Mouse (Mus musculus) cerebellum, adult 11-12 months (tissue): ENCODE data around the gene Prkca.

Experiments used
- DNase-seq: peaks from one replicate; pipeline ENCODE4 v3.0.0; 2022

The Prkca gene

DNA sequence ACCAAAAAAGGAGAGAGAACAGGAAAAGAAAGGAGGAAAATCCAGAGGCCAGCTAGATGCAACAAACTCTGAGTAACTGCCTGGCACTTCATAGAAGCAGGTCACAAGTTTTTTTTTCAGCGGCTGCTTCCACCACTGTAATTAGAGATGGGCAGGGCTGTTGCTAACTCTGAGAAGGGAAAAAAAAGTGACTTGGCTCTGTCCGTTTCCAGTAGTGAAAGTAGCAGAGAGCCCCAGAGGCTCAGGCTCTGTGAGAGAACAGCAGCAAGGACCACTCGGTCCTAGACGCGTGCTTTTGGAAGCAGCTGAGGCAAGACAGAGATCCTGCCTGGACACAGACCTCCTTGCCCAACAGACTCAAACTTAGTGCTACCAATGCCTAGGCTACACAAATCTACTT, 7.3 kb downstream of the Prkca start:
- DNase-seq: no peak

DNA sequence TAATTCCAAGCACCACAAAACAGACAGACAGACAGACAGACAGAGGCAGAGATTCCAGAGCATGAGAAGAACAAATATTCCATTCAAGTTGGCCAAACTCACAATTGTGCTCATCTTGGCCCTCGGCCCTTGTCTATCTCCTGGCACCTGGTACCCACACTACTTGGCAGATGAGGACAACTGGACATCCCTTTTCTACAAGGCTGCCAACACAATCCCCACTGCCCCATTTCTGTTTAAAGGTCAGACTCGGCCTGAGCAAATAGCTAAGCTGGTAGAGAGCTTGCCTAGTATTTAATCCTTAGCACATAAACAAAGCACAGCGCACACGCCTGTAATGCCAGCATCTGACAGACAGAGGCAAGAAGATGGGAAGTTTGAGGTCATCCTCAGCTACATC, 8.2 kb downstream of the Prkca start:
- no peak for DNase-seq

DNA sequence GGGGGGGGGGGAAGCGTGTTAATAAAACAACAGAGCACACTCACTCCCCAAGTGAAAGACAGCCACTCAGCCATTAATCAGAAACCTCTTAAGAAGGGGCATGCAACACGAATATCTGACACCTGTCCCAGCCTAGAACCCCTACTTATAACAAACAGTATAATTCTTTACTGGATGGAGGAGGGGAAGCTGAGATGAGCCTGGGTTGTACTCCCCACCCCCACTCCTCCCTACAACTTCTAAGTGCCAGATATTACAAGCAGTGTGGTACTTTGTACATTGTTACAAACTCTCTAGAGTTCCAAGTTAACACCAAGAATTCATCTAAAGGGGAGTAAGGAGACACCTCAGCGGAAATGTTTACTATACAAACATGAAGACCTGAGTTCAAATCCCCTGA, 9.1 kb downstream of the Prkca start:
- no peak for DNase-seq

DNA sequence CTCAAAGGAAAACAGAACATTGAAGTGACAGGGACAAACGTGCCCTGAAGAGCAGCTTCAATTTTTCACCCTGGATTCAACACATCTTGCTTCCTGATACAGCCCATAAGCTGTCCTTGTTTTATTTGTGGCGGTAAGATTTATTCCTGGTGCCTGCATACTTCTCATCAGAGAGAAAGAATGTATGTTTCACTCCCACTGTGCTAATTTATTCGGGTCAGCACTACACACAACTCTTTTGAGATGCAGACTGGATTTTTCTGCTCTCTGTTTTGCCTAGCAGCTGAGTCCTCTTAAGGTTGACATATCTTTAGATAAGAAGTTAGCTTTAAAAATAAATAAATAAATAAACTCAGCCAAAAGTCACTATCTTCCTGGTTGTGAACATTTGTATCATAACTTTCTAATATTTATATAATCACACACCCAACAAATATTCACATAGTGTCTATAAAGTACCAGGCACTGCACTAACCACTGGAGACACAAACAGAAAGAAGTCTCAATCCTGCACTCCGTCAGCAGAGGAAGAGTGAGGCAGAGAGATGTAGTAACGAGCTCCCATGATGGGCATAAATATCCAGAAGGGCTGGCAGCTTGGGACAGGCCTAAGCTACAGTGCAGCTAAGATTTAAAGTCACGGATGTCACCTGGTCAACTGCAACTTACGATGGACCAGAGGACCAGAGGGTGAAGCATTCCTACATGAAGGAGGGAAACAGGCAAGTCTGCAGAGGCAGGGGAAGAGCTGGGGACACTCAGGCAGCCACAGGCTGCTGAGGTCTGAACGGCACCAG, 9.9 kb downstream of the Prkca start:
- no peak for DNase-seq

DNA sequence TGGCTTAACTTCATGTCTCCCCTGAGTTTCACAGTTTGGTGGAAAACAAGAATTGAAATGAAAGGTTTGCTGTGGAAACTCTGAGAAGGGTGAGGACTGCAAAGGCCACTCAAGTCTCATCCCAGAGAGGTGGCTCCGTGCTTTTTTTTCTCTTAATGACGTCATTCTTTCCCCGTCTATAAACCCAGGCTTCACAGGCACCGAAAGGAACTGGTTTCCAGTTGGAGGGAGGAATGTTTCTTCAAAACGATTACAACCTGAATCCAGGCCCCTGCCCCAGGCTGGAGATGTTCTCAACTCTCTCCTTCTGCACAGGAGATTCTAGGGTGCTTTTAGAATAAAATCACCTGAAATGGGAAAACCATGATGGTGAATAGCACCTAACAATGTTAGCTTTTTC, 10.7 kb downstream of the Prkca start:
- no peak for DNase-seq

DNA sequence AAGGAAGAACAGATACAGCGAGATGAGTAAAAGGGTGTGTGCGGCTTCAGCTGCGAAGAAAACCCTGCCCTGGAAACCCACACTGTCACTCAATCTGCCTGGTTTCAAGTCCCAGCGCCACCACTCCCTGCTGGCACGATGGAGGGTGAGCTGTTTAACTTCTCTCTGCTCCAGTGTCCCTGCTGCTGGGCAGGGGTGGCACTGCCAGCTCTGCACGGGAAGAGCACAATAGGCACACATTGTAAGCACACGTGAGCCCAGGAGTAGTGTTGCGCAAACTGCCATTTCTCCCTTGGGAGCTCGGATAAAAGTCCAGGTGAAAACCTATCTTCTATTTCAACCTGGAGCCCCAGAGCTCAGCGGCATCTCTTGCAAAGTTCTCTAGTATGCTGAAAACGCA, 12.9 kb downstream of the Prkca start:
- no peak for DNase-seq

DNA sequence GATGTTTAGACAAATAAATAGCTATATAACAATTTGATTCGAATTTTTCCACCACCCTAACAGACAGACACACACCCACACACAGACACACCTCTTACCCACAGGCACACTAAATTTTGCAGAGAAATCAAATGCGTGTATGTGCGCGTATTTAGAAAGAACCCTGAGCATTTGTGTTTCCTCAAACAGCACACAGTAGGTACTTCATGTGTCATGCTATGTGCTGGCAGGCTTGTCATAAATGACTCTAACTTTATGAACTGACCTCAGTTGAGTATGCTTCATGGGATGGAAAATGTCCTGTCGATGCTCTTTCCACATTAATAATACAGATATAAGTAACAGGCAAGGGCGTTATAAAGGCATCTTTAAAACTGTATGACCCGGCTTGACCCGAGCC, 17.8 kb downstream of the Prkca start:
- DNase-seq: no peak

DNA sequence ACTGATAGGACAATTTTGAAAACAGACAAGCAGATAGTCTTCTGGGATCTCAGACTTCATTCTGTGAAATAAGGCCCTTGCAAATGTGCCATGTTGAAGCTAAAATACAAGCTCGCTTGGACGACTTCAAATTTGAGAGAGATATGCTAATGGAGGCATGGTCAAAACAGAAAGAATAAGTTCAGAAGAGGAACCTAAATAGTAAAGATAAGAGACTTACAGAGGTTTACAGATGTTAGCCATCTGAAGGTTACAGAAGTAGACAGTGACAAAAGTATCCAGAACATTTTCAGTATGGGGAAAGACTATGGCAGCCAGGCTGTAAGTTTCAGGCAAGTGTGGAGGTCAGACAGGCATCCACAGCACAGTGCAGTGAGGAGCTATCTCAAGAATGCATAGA, 21.6 kb downstream of the Prkca start:
- DNase-seq: no peak

DNA sequence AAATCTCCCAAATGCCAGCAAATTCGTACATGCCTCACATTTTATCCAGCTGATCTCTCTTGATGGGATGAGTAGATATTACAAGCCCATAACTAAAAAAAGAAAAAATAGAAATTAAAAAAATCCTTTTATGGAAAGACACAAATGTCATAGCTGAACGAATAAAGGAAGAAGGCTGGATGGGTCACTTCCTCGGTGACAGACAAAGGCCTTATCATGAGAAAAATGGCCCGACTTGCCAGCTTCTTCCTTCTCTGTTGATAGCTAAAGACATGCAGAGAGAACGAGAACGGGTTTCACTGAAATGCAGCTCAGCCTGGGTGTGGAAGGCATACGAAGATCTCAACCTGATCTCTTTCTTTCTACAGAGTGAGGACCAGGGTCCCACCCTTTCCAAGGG, 23.2 kb downstream of the Prkca start:
- DNase-seq: no peak

DNA sequence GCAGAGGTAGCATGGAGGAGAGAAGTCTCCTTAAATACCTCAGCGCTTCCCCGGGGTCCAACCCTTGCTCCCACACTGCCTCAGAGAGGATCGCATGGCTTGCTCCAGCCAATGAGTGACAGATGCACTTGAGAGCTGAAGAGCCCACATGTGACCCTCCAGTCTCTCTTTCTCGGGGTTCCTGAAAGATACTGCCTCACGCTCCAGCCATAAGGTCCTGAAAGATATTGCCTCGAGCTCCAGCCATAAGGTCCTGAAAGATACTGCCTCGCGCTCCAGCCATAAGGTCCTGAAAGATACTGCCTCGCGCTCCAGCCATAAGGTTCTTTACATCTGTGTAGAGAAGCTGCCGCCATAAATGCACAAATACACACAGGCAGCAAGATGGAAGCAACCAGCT, 24.6 kb downstream of the Prkca start:
- DNase-seq: no peak

DNA sequence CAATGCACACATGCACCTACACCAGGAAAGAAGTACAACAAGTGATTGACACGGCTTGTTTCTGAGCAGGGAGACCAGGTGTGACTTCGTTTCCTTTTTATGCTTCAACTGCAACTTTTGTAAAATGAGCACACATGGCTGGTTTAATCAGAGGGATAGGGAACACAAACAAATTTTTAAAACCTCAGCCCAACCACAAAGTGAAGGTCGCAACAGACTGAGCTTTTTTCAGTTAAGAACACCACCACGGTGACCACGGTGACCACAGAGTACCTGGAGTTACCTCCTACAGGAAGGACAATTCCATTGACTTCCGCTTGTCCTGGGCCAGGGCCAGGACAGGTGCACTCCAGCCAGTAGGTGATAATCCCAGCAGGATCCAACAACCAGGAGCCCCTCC, 25.9 kb downstream of the Prkca start:
- no peak for DNase-seq

DNA sequence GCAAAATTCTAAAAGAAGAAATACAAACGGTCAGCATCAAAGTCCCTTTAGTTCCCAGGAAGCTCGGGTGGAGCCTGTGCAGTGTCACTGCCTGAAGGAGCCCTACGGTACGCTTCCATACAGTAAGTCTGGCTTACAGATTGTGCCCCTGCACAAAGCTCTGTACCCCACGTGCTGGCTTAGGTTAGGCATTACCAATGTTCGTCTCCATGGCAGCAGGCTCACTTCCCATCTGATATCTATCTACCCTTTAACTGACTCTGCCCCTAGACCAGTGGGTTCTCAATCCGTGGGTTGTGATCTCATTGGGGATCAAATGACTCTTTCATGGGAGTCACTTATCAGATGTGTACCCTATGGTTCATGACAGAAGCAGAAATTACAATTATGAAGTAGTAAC, 28.0 kb downstream of the Prkca start:
- DNase-seq: no peak

DNA sequence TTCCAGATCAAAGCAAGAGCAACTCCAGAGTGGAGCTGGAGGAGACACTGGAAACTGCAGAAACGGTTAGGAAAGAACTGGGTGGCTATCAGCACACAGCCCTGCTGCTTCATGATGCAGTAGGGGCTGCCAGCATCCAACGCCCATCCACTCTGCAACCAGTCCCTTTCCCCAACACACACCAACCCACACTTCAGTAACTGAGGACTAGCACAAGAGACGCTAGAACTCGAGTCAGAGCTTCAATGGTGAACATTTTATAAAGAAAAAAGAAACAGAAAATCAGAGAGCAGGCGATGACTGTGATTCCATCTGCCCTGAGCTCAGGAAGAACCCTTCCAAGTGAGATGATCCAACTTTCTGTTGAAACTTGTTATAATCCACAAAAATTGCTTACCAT, 31.2 kb downstream of the Prkca start:
- DNase-seq: no peak

DNA sequence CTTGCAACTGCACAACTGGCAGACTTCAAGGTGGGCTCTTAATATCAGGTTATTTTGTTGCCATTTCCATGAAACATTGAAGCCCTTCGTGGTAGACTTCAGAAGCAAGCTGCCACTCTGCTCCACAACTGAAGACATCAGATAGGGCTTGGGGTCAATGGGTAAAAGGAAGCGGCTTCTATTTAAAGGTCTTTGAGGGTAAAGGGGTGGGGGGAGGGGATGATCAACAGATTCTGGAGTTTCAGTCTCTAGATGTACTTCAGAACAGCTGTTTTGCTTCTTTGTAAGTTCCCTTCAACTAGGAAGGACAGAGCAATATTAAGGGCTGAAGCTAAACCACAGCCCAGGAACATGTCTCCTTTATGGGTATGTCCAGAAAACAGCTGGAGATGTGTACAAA, 31.8 kb downstream of the Prkca start:
- no peak for DNase-seq

DNA sequence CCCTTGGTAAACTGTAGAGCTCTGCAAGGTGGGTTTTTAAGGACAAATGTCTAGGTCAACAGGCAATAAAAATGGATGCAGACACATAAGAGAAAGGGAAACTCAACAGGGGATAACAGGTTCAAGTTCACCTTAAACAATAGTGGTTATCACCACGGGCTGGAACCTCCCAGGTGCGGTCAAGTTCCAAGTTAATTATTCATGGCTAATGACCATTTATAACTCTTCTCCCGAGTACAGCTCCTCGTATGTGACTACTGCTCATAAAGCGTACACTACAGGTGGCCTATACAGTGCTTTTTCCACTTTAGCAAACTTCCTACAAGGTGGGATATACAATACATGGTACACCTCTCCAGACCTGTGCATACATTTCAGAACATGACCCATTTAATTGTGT, 33.9 kb downstream of the Prkca start:
- DNase-seq: no peak

DNA sequence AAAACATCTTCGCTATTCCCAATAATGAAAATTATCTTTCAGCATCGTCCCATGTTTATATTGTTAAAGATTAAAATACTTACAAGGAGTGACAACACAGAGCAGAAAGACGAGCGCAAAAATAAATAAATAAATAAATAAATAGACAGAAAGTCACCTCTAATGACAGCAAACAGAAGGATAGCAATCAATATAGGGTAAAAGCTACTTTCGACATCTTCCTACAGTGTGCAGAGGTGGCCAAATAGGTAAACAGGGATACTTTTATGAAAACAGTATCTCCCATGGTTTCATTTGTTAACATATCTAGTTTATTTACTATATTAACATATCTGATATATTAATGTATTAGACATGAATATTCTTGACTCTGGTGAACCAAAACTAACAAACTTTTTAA, 35.5 kb downstream of the Prkca start:
- DNase-seq: no peak

DNA sequence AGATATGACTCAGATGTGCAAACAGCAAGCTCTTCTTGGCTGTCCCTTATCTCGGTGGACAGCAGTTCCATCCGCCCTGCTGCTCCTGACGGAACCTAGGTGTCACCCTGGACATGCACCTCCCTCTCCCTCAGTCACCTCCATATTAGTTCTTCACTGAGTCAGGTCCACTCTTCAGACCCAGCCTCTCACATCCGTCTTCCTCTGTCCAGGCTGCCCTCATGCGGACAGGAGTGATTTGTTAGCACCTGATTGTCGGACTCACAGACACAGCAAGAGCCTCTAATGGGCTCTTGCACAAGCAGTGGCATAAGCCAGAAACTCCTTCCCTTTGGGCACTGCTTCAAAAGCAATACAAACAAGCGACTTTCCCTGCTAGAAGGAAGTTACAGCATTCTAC, 36.5 kb downstream of the Prkca start:
- no peak for DNase-seq

DNA sequence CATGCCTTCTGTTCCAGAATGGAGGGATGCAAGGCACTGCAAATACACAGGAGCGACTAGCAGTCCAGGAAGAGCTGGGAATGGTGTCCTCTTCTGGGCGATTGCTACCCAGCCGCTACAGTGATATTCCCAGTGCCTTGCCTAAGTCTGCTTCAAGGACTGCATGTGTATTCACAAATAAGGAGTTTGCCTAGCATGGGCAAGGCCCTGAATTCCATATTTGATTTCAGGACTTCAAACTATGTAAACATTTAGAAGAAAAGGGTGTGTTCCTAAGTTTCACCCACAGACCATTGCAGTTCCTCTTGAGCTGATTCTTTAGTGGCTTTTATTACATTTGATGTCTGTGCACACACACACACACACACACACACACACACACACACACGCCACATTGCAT, 39.9 kb downstream of the Prkca start:
- no peak for DNase-seq

DNA sequence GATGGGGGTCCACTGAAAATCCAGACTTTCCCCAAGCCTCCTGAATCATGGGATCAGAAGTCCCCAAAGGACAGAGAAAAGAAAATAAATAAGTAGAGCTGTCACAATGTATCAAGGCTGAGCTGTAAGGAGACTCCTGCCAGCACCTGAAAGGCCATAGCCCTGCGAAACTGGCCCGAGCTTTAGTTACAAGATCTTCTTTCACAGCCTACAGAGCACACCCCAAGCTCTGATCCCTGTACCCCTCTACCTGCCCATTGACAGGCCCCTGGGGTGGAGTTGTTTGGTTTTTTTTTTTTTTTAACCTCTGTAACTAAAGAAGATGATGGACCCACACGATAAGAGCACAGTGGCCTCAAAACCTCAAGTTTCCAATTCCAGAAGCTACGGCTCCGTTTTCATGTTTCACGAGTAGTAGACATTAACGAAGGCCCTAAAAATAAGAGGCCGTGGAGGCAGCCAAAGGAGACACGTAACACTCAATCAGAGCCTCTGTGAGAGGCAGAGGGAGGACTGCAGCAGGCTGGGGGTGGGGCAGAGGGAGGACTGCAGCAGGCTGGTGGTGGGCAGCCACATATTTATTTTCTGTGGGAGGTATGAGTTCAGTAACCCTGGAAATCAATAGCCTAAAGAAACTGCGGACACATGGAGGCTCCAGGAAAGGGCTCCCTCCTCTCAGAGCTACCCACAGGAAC, 41.8 kb downstream of the Prkca start:
- DNase-seq: no peak

DNA sequence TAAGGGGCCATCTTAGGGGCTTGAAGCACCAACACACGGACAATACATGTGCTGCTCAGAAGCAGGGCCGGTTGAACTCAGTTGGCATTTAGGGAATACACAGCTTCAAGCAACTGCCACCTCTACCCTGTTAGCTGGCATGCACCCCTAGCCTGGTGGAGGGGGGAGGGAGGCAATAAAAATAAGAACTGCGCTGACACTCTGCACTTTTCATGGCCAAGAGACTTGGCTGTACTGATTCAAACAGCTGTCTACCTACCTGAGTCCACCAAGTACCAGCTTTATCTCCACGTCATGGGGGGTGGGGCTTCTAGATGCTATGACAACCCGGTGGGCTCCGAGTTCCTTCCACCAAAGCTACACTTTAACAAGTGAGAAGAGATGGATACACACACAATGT, 42.7 kb downstream of the Prkca start:
- DNase-seq: no peak

DNA sequence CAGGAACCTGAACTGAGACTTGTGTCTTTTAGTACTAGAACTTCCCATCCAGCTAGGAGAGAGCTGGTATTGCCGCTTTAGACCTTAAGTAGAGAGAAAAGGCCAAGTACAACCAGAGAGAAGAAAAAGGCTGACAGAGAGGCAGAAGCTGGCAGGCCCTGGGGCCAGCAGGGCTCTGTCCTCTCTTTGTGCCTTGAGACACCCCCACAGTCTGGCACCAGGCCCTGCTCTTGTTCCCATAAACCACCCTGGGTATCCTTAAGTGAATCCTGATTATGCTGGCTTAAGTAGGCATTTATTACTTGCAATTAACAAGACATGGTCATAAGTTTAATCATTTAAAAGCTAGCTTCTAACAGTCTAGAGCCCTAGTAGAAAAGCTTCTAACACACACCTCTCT, 43.3 kb downstream of the Prkca start:
- peak; percentile 9 for DNase-seq

DNA sequence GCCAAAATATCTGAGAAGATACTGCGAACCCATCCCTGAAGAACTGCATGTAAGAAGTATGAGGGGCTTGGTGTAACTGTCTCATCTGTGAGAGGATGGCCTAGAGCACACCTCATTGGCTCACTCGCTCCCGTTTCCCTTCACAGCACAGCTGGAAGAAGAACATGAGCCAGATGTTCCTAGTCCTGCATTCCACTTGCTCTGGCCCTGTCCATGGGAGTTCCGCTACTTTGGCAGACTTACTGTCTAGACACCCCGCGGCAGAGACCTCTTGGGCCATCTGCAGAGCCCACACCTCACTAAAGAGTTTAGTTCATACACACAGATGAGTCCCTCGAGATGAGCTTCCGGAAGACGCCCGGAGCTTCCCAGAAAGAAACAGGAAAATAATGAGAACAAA, 43.8 kb downstream of the Prkca start:
- DNase-seq: no peak

DNA sequence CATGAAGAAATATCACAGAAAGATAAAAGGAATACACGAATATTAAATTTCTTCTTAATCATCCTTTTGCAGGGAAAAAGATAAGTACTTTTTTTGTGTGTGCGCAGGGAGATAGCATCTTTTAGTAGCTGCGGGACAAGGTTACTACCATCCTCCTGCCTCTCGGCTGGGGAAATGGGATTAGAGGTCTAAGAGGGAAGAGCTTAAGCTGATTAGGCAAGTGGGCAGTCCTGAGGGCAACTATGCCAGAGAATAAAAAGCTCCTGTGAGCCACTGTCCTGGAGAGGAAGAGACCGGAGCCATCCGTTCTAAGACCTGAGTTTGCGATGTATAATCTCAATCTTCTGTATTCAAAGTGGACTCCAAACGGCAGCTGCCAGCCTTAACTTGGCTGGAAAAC, 45.8 kb downstream of the Prkca start:
- no peak for DNase-seq

DNA sequence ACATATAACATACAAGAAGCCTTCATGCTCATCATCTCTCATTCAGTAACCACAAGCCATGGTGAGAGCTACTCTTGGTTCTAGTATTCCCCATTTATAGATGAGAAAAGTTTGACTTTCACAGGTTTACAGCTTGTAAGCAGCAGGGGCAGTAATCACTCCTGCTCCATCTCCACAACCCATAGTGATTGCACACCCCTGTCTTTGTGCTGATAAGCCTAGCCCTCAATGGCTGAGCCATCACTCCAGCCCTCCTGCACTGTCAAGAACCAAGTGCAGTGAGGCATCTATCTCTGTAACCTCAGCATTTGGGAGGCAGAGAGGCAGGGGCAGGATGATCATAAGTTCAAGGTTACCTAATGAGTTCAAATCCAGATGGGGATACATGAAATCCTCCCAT, 48.4 kb downstream of the Prkca start:
- no peak for DNase-seq

DNA sequence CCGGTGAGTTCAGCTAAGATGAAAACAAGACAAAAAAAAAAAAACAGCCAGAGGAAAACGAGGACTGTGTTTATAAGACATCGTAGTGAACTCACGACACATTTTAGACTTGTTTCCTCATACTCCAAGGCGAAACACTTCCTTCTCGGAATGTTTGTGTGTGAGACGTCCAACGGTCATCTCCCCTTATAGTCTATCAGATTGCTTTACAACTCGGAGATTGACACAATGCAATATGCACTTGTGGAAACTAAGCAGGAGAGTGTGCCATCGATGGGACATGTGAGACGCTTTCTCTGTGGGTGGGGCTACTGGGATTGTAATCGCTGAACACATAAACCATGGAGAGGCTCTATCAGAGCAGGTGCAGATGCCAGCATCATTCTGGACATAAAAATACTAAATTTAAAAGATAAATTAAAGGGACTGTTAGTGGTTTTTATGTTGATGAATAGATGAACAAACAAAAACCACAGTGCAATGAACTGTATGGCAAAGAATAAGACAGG, 49.4 kb downstream of the Prkca start:
- no peak for DNase-seq
